Mouse (Mus musculus) CD4-positive, CD25-positive, alpha-beta regulatory T cell, adult 4 months (primary cell): ENCODE results near the gene Hoxd8. TPM values are rescaled to one million over a fixed set of nuclear protein-coding genes. Genes with fewer than 3 reads are reported as not detected.

Experiments used
- ATAC-seq: one replicate; pipeline ENCODE4 v1.8.0; 2017
- polyA plus RNA-seq, 2 experiments: library from polyadenylated mRNA; unstranded; fragments of 100-300 nt; shearing (Covaris generic); gene quantifications; one replicate each; pipeline ENCODE4 v1.2.1; 2017

Hoxd8 gene
- polyA plus RNA-seq, 2 experiments from 2014 or later, result not detected

GRCm38 (mm10) chr2:74735851-74736687 is 31.7 kb downstream of the Hoxd8 start:
- ATAC-seq, result no peak

DNA sequence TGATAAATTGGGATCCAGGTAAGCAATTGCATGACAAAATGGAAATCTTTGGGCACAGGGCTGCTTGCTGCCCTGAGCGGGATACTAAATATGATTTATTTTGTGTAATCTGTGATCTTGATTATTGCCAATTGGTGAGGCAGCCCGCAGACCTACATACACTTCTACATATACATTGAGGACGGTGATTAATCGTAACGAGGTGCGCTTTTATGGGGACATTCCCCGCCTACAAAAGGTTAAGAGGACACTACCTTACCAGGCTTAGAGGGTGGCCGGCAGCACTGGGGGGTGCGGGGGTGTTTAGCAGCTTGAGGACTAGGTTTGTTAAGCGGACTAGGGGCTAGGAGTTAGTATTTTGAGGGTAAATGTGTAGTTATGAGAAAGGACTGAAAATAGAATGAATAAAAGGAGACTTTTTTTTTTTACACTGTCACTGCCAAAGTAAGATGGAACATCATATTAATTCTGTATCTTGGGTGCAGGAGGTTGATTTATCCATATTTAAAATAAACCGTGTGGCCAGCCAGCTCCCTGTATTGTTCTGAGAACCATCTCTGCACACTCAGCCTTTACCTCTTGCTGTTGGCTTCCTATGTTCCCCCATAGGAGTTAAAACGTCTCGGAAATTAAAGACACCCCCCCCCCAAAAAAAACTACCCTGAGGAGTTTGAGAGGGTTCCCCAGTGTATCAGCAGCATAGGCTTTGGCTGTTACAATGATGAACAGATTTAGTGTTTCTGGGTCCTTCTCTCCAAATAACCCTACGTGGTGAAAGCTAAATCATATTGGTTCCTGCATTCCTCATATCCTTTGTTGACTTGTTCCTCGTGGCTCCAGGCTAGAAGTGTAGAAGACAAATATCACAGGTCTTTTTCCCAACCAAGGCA is 32.5 kb downstream of the Hoxd8 start:
- ATAC-seq, result no peak

DNA sequence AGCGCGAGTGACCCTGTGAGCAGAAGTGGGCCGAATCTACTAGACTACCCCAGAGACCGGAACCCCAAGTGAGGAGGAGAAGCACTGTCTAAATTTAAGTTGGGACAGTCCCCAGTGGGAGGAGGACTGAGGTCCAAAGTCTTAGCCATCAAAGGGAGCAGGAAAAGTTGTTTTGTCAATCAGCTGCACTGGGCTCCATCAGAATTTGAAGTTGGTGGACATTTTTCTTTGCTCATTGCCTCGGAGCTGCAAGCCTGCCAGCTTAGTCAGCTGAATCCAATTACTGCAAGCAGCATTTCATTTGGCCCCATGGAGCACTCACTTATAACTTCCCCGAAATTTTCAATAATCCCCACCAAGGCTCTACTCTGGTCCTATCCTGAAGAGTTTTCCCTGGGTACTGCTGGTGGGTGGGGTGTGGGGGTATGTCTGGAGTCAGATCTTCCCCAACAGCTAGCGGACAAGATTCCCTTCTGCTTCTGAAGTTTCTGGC is 33.2 kb downstream of the Hoxd8 start:
- ATAC-seq, result no peak

DNA sequence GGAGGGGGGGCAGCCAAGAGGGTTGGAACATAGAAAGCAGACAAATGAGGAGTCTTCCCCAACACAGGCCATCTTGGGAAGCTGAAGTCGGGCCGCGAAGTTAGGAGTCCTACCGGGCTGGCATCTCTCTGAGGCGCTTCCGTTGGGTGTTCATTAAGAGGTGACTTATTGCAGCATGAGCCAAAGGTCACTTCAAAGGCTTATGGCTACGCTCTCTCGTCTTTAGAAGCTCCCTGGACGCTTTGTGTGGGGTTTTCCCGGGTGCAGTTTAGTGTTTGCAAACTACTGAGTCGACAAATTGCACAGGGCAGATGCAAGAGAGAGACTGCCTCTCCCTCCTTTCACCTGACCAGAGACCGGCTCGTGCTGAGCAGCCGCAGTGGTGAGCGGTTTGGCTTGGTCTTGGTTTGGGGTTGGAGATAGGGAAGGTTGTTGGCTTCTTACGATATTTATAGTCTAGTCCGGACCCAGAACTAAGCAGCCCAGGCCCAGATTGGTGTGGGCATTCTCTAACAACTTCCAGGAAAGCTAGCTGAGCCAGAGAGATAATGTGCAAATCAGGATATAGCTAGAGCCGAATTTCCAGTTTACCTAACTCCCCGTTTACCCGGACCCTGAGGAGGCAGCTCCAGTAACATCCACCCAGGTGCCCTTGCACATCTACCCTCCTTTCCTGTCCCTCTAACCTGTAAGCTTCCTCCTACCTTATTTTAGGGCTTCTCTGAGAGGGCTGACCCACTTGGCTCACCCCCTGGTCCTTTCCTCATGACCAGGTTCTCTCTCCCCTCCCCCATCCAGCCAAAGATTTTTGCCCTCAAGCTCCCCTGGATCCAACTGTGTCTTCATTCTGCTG is 34.4 kb downstream of the Hoxd8 start:
- no peak for ATAC-seq

DNA sequence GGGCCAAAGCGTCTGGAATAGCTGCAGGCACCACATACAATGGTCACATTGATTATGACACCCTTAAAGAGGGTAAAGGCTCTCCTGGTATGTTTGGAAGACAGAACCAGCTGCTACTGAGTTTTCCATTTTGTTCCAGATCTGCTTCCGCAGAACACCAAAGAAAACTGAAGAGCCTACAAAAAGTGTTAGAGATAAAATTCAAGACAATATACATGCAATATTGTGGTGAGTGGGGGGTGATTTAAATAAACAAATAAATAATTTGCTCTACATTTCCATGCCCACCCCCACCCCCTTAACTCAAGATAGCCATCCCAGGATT is 35.0 kb downstream of the Hoxd8 start:
- no peak for ATAC-seq

DNA sequence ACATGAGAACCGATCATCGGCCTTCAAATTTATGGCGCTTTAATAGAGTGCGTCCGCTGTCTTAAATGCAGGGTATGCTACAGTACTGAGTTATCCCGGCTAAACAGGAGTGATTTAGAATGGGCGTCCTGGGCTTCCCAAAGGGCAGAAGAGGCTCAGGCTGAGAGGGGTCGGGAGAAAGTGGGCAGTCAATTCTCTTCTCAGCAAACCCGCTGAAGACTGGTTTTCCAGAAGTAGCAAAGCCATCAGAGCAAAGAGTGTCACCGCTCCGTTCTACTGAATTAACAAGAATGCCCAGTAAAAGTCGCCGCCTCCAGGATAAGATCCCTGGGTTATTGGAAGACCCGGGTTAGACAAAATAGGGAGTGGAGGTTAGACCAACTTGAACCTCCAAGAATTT is 35.5 kb downstream of the Hoxd8 start:
- ATAC-seq, result no peak

- ATAC-seq, result no peak
These were observed 36.1 kb downstream of the Hoxd8 start for GRCm38 (mm10) chr2:74740311-74741091.

DNA sequence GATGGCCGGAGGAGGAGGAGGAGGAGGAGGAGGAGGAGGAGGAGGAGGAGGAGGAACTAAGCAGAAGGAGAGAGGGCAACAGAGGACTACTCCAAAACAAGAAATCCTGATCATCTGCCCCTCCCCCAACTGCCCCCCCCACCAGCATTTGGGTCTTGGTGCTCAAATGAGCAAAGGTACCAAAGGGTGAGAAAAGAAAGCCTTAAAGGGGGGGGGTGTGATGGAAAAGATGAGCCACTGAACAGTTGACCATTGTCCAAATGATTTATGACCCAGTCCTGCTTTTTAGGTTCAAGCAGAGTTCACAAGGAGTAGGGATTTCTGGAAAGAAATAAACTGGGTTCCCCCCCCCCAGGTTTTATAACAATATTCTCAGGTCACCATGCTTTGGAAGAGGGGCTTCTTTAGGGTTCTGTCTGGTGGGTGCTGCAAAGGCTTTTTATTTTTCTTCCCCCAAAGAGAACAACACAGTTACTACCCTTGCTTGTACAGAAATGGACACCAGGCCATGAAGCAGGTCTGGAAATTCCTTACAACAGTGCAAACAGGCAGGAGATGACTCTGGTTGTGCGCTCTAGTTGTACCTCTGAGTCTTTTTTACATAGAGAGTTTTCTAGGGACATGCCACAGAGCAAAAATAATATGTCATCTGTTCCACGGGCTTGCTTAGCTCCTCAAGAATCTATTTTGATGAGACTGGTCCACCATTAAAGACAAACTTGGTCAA is 37.0 kb downstream of the Hoxd8 start:
- ATAC-seq, result no peak

GRCm38 (mm10) chr2:74741979-74742277 is 37.5 kb downstream of the Hoxd8 start:
- ATAC-seq, result no peak

DNA sequence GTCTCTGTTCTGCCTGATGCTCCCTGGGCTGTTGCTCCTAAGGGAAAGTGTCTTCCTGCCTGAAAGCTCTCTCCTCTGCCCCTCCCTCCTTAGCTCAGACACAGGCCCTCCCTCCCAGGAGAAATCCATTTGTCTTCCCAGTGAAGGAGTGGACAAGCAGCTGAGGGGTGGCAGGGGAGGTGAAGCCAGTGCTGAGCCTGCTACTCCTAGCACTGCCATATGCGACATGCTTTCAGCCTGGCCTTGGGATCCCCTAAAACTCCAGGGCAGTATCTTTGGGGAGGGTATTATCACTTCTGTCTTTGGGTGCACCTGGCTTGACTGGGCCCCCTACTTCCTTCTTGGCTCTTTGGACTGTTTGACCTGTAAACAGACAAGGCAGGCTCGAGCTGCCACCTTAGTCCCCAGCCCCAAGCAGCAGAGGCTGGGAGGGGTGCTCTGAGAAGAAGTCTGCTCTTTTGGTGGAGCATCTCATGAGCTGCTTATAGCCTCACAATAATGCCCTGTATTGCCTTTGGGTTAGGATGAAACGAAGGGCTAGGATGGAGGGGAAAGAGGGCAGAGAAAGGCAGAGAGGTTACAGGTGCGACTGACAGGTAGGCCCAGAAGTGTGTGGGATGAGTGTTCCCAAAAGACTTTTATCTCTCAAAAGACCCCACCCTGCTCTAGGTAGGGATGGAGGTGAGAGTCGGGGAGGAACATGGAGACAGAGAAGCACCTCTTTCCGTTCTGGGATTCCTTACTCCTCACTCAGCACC is 41.3 kb downstream of the Hoxd8 start:
- no peak for ATAC-seq

DNA sequence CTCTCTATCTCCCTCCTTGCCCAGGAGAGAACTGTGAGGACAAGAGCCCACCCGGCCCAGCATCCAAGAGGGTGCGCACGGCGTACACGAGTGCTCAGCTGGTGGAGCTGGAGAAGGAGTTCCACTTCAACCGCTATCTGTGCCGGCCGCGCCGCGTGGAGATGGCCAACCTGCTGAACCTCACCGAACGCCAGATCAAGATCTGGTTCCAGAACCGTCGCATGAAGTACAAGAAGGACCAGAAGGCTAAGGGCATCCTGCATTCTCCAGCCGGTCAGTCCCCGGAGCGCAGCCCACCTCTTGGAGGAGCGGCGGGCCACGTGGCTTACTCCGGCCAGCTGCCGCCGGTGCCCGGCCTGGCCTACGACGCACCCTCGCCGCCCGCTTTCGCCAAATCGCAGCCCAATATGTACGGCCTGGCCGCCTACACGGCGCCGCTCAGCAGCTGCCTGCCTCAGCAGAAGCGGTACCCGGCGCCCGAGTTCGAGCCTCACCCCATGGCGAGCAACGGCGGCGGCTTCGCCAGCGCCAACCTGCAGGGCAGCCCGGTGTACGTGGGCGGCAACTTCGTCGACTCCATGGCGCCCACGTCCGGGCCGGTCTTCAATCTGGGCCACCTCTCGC is 42.0 kb downstream of the Hoxd8 start:
- ATAC-seq, result no peak

- ATAC-seq, result no peak
These were observed 42.6 kb downstream of the Hoxd8 start for GRCm38 (mm10) chr2:74747006-74747405.

- ATAC-seq, result no peak
These were observed 43.3 kb downstream of the Hoxd8 start for GRCm38 (mm10) chr2:74747661-74748141.

GRCm38 (mm10) chr2:74748436-74748995 is 44.1 kb downstream of the Hoxd8 start:
- no peak for ATAC-seq

GRCm38 (mm10) chr2:74749337-74750121 is 45.1 kb downstream of the Hoxd8 start:
- ATAC-seq, result peak; percentile 85

- no peak for ATAC-seq
These were observed 46.4 kb downstream of the Hoxd8 start for GRCm38 (mm10) chr2:74750731-74751250.

GRCm38 (mm10) chr2:74751861-74752260 is 47.4 kb downstream of the Hoxd8 start:
- ATAC-seq, result no peak

DNA sequence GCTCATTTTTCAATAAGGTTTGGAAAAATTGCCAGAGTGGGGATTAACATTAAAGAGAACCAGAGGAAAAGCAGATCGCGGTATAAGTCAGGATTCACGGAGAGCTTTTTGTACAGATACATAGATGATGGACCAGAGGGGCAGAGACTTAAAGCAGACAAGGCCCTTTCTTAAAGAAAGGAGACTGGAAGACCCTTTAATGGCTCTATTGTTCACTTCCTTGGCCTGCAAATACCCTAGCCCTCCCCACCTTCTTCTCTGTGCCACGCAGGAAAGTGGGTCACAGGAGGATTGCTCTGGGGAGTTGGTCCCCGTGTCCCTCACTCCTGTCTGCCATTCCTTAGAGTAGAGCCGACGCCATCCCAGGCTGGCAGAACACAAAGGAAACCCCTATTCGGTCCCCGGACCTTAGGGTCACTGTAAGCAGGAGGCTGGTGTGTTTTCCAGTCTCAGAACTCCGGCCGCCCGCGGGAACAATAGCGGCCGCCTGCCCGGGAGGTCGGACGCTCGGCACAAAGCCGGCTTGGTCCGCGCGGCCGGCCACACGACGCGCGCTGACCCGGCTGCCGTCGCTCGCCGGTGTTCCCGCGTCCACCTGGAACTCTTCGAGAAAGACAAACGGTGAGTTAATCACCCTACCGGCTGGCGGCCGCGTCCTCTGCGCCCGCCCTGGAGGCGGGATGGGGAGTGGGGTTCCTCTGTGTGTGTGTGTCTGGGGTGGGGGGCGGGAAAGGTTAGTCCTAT is 48.2 kb downstream of the Hoxd8 start:
- no peak for ATAC-seq
